Mouse (Mus musculus): ENCODE measurements around the gene 2010300C02Rik. TPM values are rescaled to one million over a fixed set of nuclear protein-coding genes. Genes with fewer than 3 reads are reported as not detected.

Gene 2010300C02Rik
- total RNA-seq, 2 experiments from 2014 or later, result 268 to 288 TPM

Other genes starting within 250 kb of the 2010300C02Rik start
- 10 to 100 TPM; 28.6 to 32.2 TPM for gene Mgat4a, start 179.1 kb downstream of the 2010300C02Rik start, total RNA-seq (2021)
- gene Tsga10, start 146.3 kb upstream of the 2010300C02Rik start, total RNA-seq (2021), result 10 to 100 TPM; 16.2 to 25.2 TPM
- gene Lipt1, start 151.7 kb upstream of the 2010300C02Rik start, total RNA-seq (2021), result 1 to 10 TPM; 8.0 to 9.9 TPM
- 10 to 100 TPM in 1 of 2 experiments, 1 to 10 TPM in 1; 9.1 to 10.5 TPM for gene Mitd1, start 170.3 kb upstream of the 2010300C02Rik start, total RNA-seq (2021)
- 100 to 1,000 TPM; 125 to 137 TPM for gene Mrpl30, start 170.4 kb upstream of the 2010300C02Rik start, total RNA-seq (2021)
- gene Lyg2, start 196.4 kb upstream of the 2010300C02Rik start, total RNA-seq (2021), result not detected
- gene Lyg1, start 237.7 kb upstream of the 2010300C02Rik start, total RNA-seq (2021), result not detected

Measured in left cerebral cortex, postnatal 36 days (tissue).